Mouse (Mus musculus) forebrain, embryonic 14.5 days (tissue): ENCODE measurements around the gene Grk3. TPM values are rescaled to one million over a fixed set of nuclear protein-coding genes. Genes with fewer than 3 reads are reported as not detected.

Source experiments
- ATAC-seq: fragments of 200-750 bp; cut with Nextera tagmentation; 2 replicates; pipeline ENCODE4 v1.8.0; 2017; ENCODE audit warnings: mild to moderate bottlenecking, moderate library complexity
- DNase-seq: peaks from one replicate; pipeline ENCODE4 v3.0.0-alpha.2; 2015; ENCODE audit warnings: low spot score
- H3K27ac ChIP-seq: fragments of 300-500 bp; sonication (generic); 2 replicates; pipeline ENCODE4 v1.5.1; 2014; ENCODE audit warnings: low read depth, mild to moderate bottlenecking, control low read depth, low read length, moderate library complexity
- H3K27me3 ChIP-seq: fragments of 300-500 bp; sonication (generic); replicated peaks from 2 replicates; pipeline ENCODE4 v1.6.1; 2014; ENCODE audit warnings: low read length, control low read depth, mixed read lengths; ENCODE audit not compliant: control insufficient read depth, insufficient read depth
- H3K36me3 ChIP-seq: fragments of 300-500 bp; sonication (generic); 2 replicates; pipeline ENCODE4 v1.6.1; 2014; ENCODE audit warnings: low read length, control low read depth; ENCODE audit not compliant: control insufficient read depth, insufficient read depth
- H3K4me1 ChIP-seq: fragments of 300-500 bp; sonication (generic); 2 replicates; pipeline ENCODE4 v1.6.1; 2014; ENCODE audit warnings: antibody characterized with exemption, low read length, control low read depth; ENCODE audit not compliant: control insufficient read depth, insufficient read depth
- H3K4me2 ChIP-seq: fragments of 300-500 bp; sonication (generic); 2 replicates; pipeline ENCODE4 v1.6.1; 2014; ENCODE audit warnings: mild to moderate bottlenecking, control low read depth, low read length
- H3K4me3 ChIP-seq: fragments of 300-500 bp; sonication (generic); 2 replicates; pipeline ENCODE4 v1.5.1; 2014; ENCODE audit warnings: low read depth, low read length, control low read depth
- H3K9ac ChIP-seq: fragments of 300-500 bp; sonication (generic); 2 replicates; pipeline ENCODE4 v1.6.1; 2014; ENCODE audit warnings: mild to moderate bottlenecking, low read length, control low read depth, moderate library complexity
- H3K9me3 ChIP-seq: fragments of 300-500 bp; sonication (generic); replicated peaks from 2 replicates; pipeline ENCODE4 v1.6.1; 2016; ENCODE audit warnings: low read length, control low read depth, mixed read lengths; ENCODE audit not compliant: control insufficient read depth
- WGBS: fragments of 180-500 bp; shearing (Covaris S2); extraction: QIAGEN DNeasy Blood & Tissue Kit; methylation state at CpG from one replicate; pipeline ENCODE4 v1.1.7; 2014; 5-methylcytosine and 5-hydroxymethylcytosine counted together
- polyA plus RNA-seq: library from polyadenylated mRNA; unstranded; fragments of >200 nt; fragmentation: Nextera tagmentation; extraction: Ambion mirVana; gene quantifications from 2 replicates; pipeline ENCODE4 v1.2.1, GENCODE M21; 2014

The Grk3 gene
- polyA plus RNA-seq, 1 experiment from 2014 or later, result 4.4 TPM

DNA sequence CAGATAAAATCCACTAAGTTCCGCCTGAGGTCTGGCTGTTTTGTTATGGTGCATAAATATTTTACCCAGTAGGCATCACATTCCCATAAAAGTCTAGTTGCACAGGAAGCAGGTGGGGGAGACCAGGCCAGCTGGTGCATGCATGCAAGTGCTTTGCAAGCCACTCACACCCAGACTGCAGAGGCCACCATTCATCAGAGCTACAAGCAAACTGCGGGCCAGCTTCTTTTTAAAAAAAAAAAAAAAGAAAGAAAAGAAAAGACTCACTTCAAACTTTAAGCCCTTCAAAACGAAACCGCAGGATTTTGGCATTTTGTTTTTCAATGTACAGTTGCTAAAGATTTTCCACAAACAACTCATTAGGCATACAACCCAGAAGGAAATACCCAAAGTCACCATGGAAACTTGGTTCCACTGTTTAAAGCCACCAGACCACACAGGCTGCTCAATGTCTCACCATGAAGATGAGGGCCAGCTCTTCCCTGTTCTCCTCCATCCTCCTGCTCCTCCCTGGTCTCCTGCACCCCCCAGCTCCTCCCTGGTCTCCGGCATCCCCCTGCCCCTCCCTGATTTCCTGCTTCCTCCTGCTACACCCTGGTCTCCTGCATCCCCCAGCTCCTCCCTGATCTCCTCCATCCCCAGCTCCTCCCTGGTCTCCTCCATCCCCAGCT, 17.9 kb downstream of the Grk3 start:
- 23% methylated on average over 5 of the region's 5 CpGs for WGBS
- H3K9ac ChIP-seq, result no peak overlapping the region
- peak; percentile 73 for DNase-seq
- H3K4me2 ChIP-seq, result no peak overlapping the region
- H3K36me3 ChIP-seq, result no peaks in the 10 kb centered on the region
- H3K4me3 ChIP-seq, result no peak overlapping the region
- no peak overlapping the region for H3K27ac ChIP-seq
- peak; percentile 54; the same call in 1 of the 2 replicates for ATAC-seq
- H3K4me1 ChIP-seq, result no peaks in the 10 kb centered on the region
- no peaks in the 10 kb centered on the region for H3K9me3 ChIP-seq
- no peaks in the 10 kb centered on the region for H3K27me3 ChIP-seq

DNA sequence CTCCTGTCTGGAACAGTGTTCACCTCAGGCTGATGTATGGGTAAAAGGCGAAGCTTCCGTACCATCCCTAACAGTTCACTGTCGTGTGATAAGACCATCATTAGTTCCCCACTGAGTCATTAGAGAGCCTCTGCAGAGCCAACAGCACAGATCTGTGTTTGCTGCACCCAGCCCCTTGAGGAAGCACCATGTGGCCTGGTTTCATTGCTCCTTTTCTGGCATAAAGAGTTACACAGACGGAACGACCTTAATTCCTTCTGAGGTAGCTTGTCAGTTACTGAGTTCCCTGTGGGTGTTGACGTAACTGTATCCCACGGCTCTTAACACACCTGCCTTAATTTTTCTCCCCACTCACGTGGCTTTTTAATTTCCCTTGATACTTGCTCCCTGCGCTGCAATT, 24.3 kb downstream of the Grk3 start:
- ATAC-seq, result no peak
- WGBS, result 88% methylated on average over 9 of the region's 9 CpGs
- H3K27ac ChIP-seq, result no peak overlapping the region
- no peaks in the 10 kb centered on the region for H3K27me3 ChIP-seq
- H3K9me3 ChIP-seq, result no peaks in the 10 kb centered on the region
- DNase-seq, result no peak
- H3K4me3 ChIP-seq, result no peak overlapping the region
- H3K4me1 ChIP-seq, result no peaks in the 10 kb centered on the region
- no peak overlapping the region for H3K9ac ChIP-seq
- H3K4me2 ChIP-seq, result no peak overlapping the region
- H3K36me3 ChIP-seq, result no peaks in the 10 kb centered on the region

- no peak overlapping the region for H3K4me3 ChIP-seq
- no peaks in the 10 kb centered on the region for H3K27me3 ChIP-seq
- ATAC-seq (no peak), DNase-seq (no peak)
- H3K27ac ChIP-seq, result no peak overlapping the region
- H3K4me2 ChIP-seq, result no peak overlapping the region
- H3K4me1 ChIP-seq, result no peaks in the 10 kb centered on the region
- H3K9me3 ChIP-seq, result no peaks in the 10 kb centered on the region
- no peak overlapping the region for H3K9ac ChIP-seq
- no peaks in the 10 kb centered on the region for H3K36me3 ChIP-seq
- 54% methylated on average over 6 of the region's 6 CpGs for WGBS
Measured at GRCm38 (mm10) chr5:112981931-112982330, 33.7 kb downstream of the Grk3 start.

GRCm38 (mm10) chr5:112979710-112980109, 35.9 kb downstream of the Grk3 start:
- H3K9ac ChIP-seq, result no peak overlapping the region
- DNase-seq (no peak), ATAC-seq (no peak)
- 92% methylated on average over 7 of the region's 7 CpGs for WGBS
- H3K4me2 ChIP-seq, result no peak overlapping the region
- no peaks in the 10 kb centered on the region for H3K36me3 ChIP-seq
- H3K4me3 ChIP-seq, result no peak overlapping the region
- H3K27me3 ChIP-seq, result no peaks in the 10 kb centered on the region
- H3K27ac ChIP-seq, result no peak overlapping the region
- H3K9me3 ChIP-seq, result no peaks in the 10 kb centered on the region
- no peaks in the 10 kb centered on the region for H3K4me1 ChIP-seq

DNA sequence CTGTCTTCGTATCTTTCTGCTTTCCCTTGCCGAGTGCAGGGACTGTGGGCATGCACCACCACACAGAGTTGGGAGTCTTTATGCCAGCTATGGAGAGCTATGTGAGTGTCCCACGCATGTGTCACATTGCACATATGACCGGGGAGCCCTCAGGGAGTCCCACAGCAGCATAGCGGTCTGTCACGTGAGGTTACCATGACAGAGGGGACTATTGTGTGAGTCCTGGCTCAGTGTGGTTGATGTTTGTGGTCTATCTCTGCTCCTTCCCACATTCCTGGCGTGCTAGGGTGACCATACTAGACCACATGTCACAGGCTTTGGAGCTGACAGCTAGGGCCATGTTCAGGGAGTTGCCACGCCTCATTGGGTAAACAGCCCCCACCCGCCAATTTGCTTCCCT, 36.4 kb downstream of the Grk3 start:
- H3K27me3 ChIP-seq, result no peaks in the 10 kb centered on the region
- H3K9me3 ChIP-seq, result no peaks in the 10 kb centered on the region
- no peak for DNase-seq
- WGBS, result 93% methylated on average over 9 of the region's 9 CpGs
- no peak for ATAC-seq
- no peak overlapping the region for H3K27ac ChIP-seq
- no peak overlapping the region for H3K4me2 ChIP-seq
- H3K36me3 ChIP-seq, result no peaks in the 10 kb centered on the region
- H3K9ac ChIP-seq, result no peak overlapping the region
- no peaks in the 10 kb centered on the region for H3K4me1 ChIP-seq
- H3K4me3 ChIP-seq, result no peak overlapping the region

- DNase-seq (no peak), ATAC-seq (no peak)
- no peaks in the 10 kb centered on the region for H3K27me3 ChIP-seq
- no peaks in the 10 kb centered on the region; the same call in 1 of the 2 replicates for H3K4me1 ChIP-seq
- H3K9me3 ChIP-seq, result no peaks in the 10 kb centered on the region
- H3K36me3 ChIP-seq, result no peaks in the 10 kb centered on the region
- no peak overlapping the region for H3K27ac ChIP-seq
- no peak overlapping the region for H3K4me3 ChIP-seq
- no peak overlapping the region for H3K4me2 ChIP-seq
- no peak overlapping the region for H3K9ac ChIP-seq
- 77% methylated on average over 5 of the region's 5 CpGs for WGBS
Measured at GRCm38 (mm10) chr5:112977089-112977488, 38.5 kb downstream of the Grk3 start.

GRCm38 (mm10) chr5:112973596-112973995, 42.0 kb downstream of the Grk3 start:
- H3K27ac ChIP-seq, result no peak overlapping the region
- no peaks in the 10 kb centered on the region; the same call in 1 of the 2 replicates for H3K4me1 ChIP-seq
- H3K27me3 ChIP-seq, result no peaks in the 10 kb centered on the region
- ATAC-seq (0 out of 2 replicates have a peak, but pooled peaks have one; percentile 40), DNase-seq (peak; percentile 23)
- H3K9me3 ChIP-seq, result no peaks in the 10 kb centered on the region
- H3K4me2 ChIP-seq, result no peak overlapping the region
- 55% methylated on average over 7 of the region's 7 CpGs for WGBS
- H3K36me3 ChIP-seq, result no peaks in the 10 kb centered on the region
- H3K9ac ChIP-seq, result no peak overlapping the region
- H3K4me3 ChIP-seq, result no peak overlapping the region

- WGBS, result 90% methylated on average over 12 of the region's 12 CpGs
- no peak for DNase-seq
- Histone ChIP-seq H3K4me3 (no peak overlapping the region), H3K9ac (no peak overlapping the region), H3K27ac (no peak overlapping the region), H3K4me1 (no peaks in the 10 kb centered on the region; the same call in 1 of the 2 replicates), H3K36me3 (no peaks in the 10 kb centered on the region), H3K27me3 (no peaks in the 10 kb centered on the region), H3K9me3 (no peaks in the 10 kb centered on the region), H3K4me2 (no peak overlapping the region)
- no peak for ATAC-seq
Measured at GRCm38 (mm10) chr5:112972297-112972696, 43.3 kb downstream of the Grk3 start.

- ATAC-seq (no peak), DNase-seq (peak; percentile 52)
- Histone ChIP-seq H3K9me3 (no peaks in the 10 kb centered on the region), H3K4me2 (no peak overlapping the region), H3K4me3 (no peak overlapping the region), H3K27ac (no peak overlapping the region), H3K9ac (no peak overlapping the region), H3K36me3 (no peaks in the 10 kb centered on the region), H3K27me3 (no peaks in the 10 kb centered on the region), H3K4me1 (peaks cover 5% of the 10 kb centered on the region; the same call in 1 of the 2 replicates)
- 54% methylated on average over 4 of the region's 4 CpGs for WGBS
Measured at GRCm38 (mm10) chr5:112963495-112963894, 52.1 kb downstream of the Grk3 start.
